Mouse (Mus musculus) neural tube, embryonic 13.5 days (tissue): ENCODE results near the gene Cabin1. TPM values are rescaled to one million over a fixed set of nuclear protein-coding genes. Genes with fewer than 3 reads are reported as not detected.

Experiments used
- ATAC-seq: fragments of 200-750 bp; cut with Nextera tagmentation; 2 replicates; pipeline ENCODE4 v1.8.0; 2017; ENCODE audit warnings: low read depth, mild to moderate bottlenecking, moderate TSS enrichment, moderate library complexity
- H3K27ac ChIP-seq: fragments of 300-500 bp; sonication (generic); replicated peaks from 2 replicates; pipeline ENCODE4 v1.5.1; 2015; ENCODE audit warnings: moderate library complexity, mild to moderate bottlenecking, inconsistent platforms
- H3K27me3 ChIP-seq: fragments of 300-500 bp; sonication (generic); 2 replicates; pipeline ENCODE4 v1.6.1; 2015; ENCODE audit warnings: mild to moderate bottlenecking, inconsistent platforms
- H3K36me3 ChIP-seq: fragments of 300-500 bp; sonication (generic); 2 replicates; pipeline ENCODE4 v1.6.1; 2015; ENCODE audit warnings: mild to moderate bottlenecking, inconsistent platforms
- H3K4me1 ChIP-seq: fragments of 300-500 bp; sonication (generic); replicated peaks from 2 replicates; pipeline ENCODE4 v1.6.1; 2015; ENCODE audit warnings: inconsistent platforms
- H3K4me2 ChIP-seq: fragments of 300-500 bp; sonication (generic); 2 replicates; pipeline ENCODE4 v1.6.1; 2015; ENCODE audit warnings: inconsistent platforms, mild to moderate bottlenecking, moderate library complexity
- H3K4me3 ChIP-seq: fragments of 300-500 bp; sonication (generic); 2 replicates; pipeline ENCODE4 v1.5.1; 2015; ENCODE audit warnings: mild to moderate bottlenecking, inconsistent platforms
- H3K9ac ChIP-seq: fragments of 300-500 bp; sonication (generic); 2 replicates; pipeline ENCODE4 v1.6.1; 2015; ENCODE audit warnings: moderate library complexity, mild to moderate bottlenecking, inconsistent platforms
- H3K9me3 ChIP-seq: fragments of 300-500 bp; sonication (generic); 2 replicates; pipeline ENCODE4 v1.6.1; 2016; ENCODE audit warnings: inconsistent platforms
- WGBS: fragments of 180-500 bp; shearing (Covaris S2); methylation state at CpG from one replicate; pipeline ENCODE4 v1.1.7; 2015; 5-methylcytosine and 5-hydroxymethylcytosine counted together
- polyA plus RNA-seq: library from polyadenylated mRNA; unstranded; fragments of >200 nt; fragmentation: Nextera tagmentation; extraction: Ambion mirVana; gene quantifications from 2 replicates; pipeline ENCODE4 v1.2.1, GENCODE M21; 2015

The Cabin1 gene
- polyA plus RNA-seq, 1 experiment from 2014 or later: 31.9 TPM

DNA sequence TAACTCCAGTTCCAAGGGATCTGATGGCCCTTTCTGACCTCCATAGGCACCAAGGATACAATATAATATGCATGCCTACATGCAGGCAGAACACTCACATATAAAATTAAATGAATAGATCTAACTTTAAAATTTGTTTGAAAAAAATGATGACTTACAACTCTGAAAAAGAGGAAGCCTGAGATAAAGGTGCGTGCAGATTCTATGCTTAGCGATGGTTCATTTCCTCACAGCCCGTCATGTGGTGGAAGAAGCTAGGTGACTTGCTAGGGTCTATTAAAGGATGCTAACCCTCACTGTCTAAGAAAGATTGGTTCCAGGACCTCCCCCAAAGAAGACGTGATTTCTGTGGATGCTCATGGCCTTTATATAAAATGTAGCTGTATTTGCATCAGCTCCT, 148.1 kb downstream of the Cabin1 start:
- H3K27ac ChIP-seq: no peak overlapping the region
- no peaks in the 10 kb centered on the region for H3K9me3 ChIP-seq
- 92% methylated on average over 4 of the region's 4 CpGs for WGBS
- no peaks in the 10 kb centered on the region for H3K36me3 ChIP-seq
- no peaks in the 10 kb centered on the region for H3K4me1 ChIP-seq
- no peak overlapping the region for H3K9ac ChIP-seq
- no peaks in the 10 kb centered on the region for H3K27me3 ChIP-seq
- no peak for ATAC-seq
- H3K4me2 ChIP-seq: no peak overlapping the region
- H3K4me3 ChIP-seq: no peak overlapping the region

- H3K9ac ChIP-seq: no peak overlapping the region
- no peaks in the 10 kb centered on the region for H3K36me3 ChIP-seq
- H3K27me3 ChIP-seq: no peaks in the 10 kb centered on the region
- no peak for ATAC-seq
- H3K9me3 ChIP-seq: no peaks in the 10 kb centered on the region
- H3K4me1 ChIP-seq: no peaks in the 10 kb centered on the region
- no peak overlapping the region for H3K4me3 ChIP-seq
- no peak overlapping the region for H3K27ac ChIP-seq
- no peak overlapping the region for H3K4me2 ChIP-seq
- 66% methylated on average over 7 of the region's 7 CpGs for WGBS
Measured at GRCm38 (mm10) chr10:75610486-75610885, 153.7 kb downstream of the Cabin1 start.

GRCm38 (mm10) chr10:75608975-75609374, 155.2 kb downstream of the Cabin1 start:
- Histone ChIP-seq H3K27me3 (no peaks in the 10 kb centered on the region), H3K36me3 (no peaks in the 10 kb centered on the region), H3K9me3 (no peaks in the 10 kb centered on the region), H3K9ac (no peak overlapping the region), H3K4me1 (no peaks in the 10 kb centered on the region), H3K4me2 (no peak overlapping the region), H3K4me3 (no peak overlapping the region), H3K27ac (no peak overlapping the region)
- ATAC-seq: no peak
- WGBS: 88% methylated on average over 11 of the region's 11 CpGs

GRCm38 (mm10) chr10:75607253-75607652, 156.9 kb downstream of the Cabin1 start:
- 82% methylated on average over 4 of the region's 4 CpGs for WGBS
- H3K36me3 ChIP-seq: no peaks in the 10 kb centered on the region
- no peaks in the 10 kb centered on the region for H3K4me1 ChIP-seq
- no peak overlapping the region for H3K27ac ChIP-seq
- H3K9me3 ChIP-seq: no peaks in the 10 kb centered on the region
- no peak for ATAC-seq
- H3K27me3 ChIP-seq: no peaks in the 10 kb centered on the region
- H3K4me2 ChIP-seq: no peak overlapping the region
- H3K4me3 ChIP-seq: no peak overlapping the region
- no peak overlapping the region for H3K9ac ChIP-seq

- H3K27me3 ChIP-seq: no peaks in the 10 kb centered on the region
- no peak overlapping the region for H3K9ac ChIP-seq
- H3K36me3 ChIP-seq: no peaks in the 10 kb centered on the region
- no peak overlapping the region for H3K4me2 ChIP-seq
- ATAC-seq: no peak
- no peak overlapping the region for H3K27ac ChIP-seq
- WGBS: 46% methylated on average over 11 of the region's 11 CpGs
- no peaks in the 10 kb centered on the region for H3K9me3 ChIP-seq
- H3K4me3 ChIP-seq: no peak overlapping the region
- no peaks in the 10 kb centered on the region for H3K4me1 ChIP-seq
Measured at GRCm38 (mm10) chr10:75605162-75605846, 158.8 kb downstream of the Cabin1 start.

DNA sequence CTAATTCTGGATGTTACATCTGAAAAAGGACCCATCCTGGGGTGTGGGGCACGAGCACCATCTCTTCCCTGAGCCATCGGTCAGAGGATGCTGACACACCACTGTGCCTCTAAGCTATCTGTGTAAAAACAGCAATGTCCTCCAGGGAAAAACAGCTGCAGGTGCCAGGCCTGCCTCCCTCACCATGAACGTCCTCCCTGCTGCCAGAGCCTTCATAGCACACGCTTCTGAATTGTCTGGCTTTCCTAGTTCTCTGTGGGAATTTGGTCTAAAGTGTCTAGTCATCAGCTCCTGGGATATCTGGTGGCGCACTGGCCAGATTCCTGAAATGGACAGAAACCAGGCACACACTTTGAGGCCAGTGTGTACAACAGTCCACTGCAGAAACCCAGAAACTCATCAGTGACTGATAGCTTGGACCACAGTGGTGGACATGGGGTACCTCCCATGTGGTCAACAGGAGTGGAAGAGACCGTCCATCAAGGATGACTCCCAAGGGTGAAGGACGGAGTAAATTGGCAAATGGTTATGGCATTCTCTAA, 163.9 kb downstream of the Cabin1 start:
- peaks cover 10% of the 10 kb centered on the region; the same call in 1 of the 2 replicates for H3K9me3 ChIP-seq
- WGBS: 80% methylated on average over 7 of the region's 7 CpGs
- ATAC-seq: no peak
- H3K4me2 ChIP-seq: no peak overlapping the region
- H3K27ac ChIP-seq: no peak overlapping the region
- no peak overlapping the region for H3K9ac ChIP-seq
- H3K4me3 ChIP-seq: no peak overlapping the region
- H3K27me3 ChIP-seq: no peaks in the 10 kb centered on the region
- H3K36me3 ChIP-seq: no peaks in the 10 kb centered on the region
- H3K4me1 ChIP-seq: no peaks in the 10 kb centered on the region

Other genes starting within 250 kb of the Cabin1 start
- gene Snrpd3, start 246.8 kb downstream of the Cabin1 start, polyA plus RNA-seq: 145 and 151 TPM in 2 replicates
- 18.8 and 19.6 TPM in 2 replicates for gene Gucd1, start 246.4 kb downstream of the Cabin1 start, polyA plus RNA-seq
- gene Lrrc75b, start 204.0 kb downstream of the Cabin1 start, polyA plus RNA-seq: 22.2 and 24.0 TPM in 2 replicates
- 0.40 and 1.6 TPM in 2 replicates for gene Ggt1, start 202.7 kb downstream of the Cabin1 start, polyA plus RNA-seq
- gene Ggt5, start 175.0 kb downstream of the Cabin1 start, polyA plus RNA-seq: 1.6 and 2.4 TPM in 2 replicates
- 7.1 TPM in 2 replicates for gene Susd2, start 120.3 kb downstream of the Cabin1 start, polyA plus RNA-seq
- 101 and 105 TPM in 2 replicates for gene Ddt, start 9.1 kb upstream of the Cabin1 start, polyA plus RNA-seq
- not detected in 2 replicates for gene Gm20441, start 16.6 kb upstream of the Cabin1 start, polyA plus RNA-seq
- gene Gstt3, start 17.1 kb upstream of the Cabin1 start, polyA plus RNA-seq: 0.96 and 1.3 TPM in 2 replicates
- 5.6 and 6.0 TPM in 2 replicates for gene Gstt1, start 34.2 kb upstream of the Cabin1 start, polyA plus RNA-seq
- gene Gstt4, start 58.2 kb upstream of the Cabin1 start, polyA plus RNA-seq: not detected in 2 replicates
- gene Gstt2, start 73.1 kb upstream of the Cabin1 start, polyA plus RNA-seq: 5.8 and 8.0 TPM in 2 replicates
- gene Mif, start 95.9 kb upstream of the Cabin1 start, polyA plus RNA-seq: 1,679 and 1,725 TPM in 2 replicates
- gene Derl3, start 129.1 kb upstream of the Cabin1 start, polyA plus RNA-seq: 2.1 and 2.9 TPM in 2 replicates
- gene Smarcb1, start 157.3 kb upstream of the Cabin1 start, polyA plus RNA-seq: 279 and 287 TPM in 2 replicates
- gene Chchd10, start 168.8 kb upstream of the Cabin1 start, polyA plus RNA-seq: 46.4 and 54.4 TPM in 2 replicates
- 39.0 and 40.4 TPM in 2 replicates for gene Mmp11, start 172.2 kb upstream of the Cabin1 start, polyA plus RNA-seq
- gene Gm867, start 176.3 kb upstream of the Cabin1 start, polyA plus RNA-seq: 1.4 and 3.0 TPM in 2 replicates
- gene Vpreb3, start 178.7 kb upstream of the Cabin1 start, polyA plus RNA-seq: 1.2 TPM in 2 replicates
- gene Gm5134, start 190.2 kb upstream of the Cabin1 start, polyA plus RNA-seq: not detected in 2 replicates